Mouse (Mus musculus) hindbrain, postnatal 0 days (tissue): Measurements from ENCODE around the gene Cd59b. TPM values are rescaled to one million over a fixed set of nuclear protein-coding genes. Genes with fewer than 3 reads are reported as not detected.
"Not testable (repeated sequence)": the region's sequence is repeated elsewhere in the genome, so short reads cannot be mapped to it uniquely, and the experiment has no call there.

Experiments used
- ATAC-seq: fragments of 200-750 bp; cut with Nextera tagmentation; 2 replicates; pipeline ENCODE4 v1.8.0; 2017; ENCODE audit warnings: mild to moderate bottlenecking, moderate TSS enrichment, moderate library complexity
- DNase-seq: peaks from one replicate; pipeline ENCODE4 v3.0.0-alpha.2; 2015; ENCODE audit warnings: low spot score
- H3K27ac ChIP-seq: fragments of 300-500 bp; sonication (generic); 2 replicates; pipeline ENCODE4 v1.5.1; 2014; ENCODE audit warnings: mild to moderate bottlenecking
- H3K27me3 ChIP-seq: fragments of 300-500 bp; sonication (generic); 2 replicates; pipeline ENCODE4 v1.6.1; 2014; ENCODE audit warnings: low read length, mixed read lengths; ENCODE audit not compliant: insufficient read depth
- H3K36me3 ChIP-seq: fragments of 300-500 bp; sonication (generic); 2 replicates; pipeline ENCODE4 v1.6.1; 2014; ENCODE audit warnings: low read length, mixed read lengths; ENCODE audit not compliant: insufficient read depth
- H3K4me1 ChIP-seq: fragments of 300-500 bp; sonication (generic); 2 replicates; pipeline ENCODE4 v1.6.1; 2014; ENCODE audit warnings: antibody characterized with exemption, low read length, mixed read lengths; ENCODE audit not compliant: insufficient read depth
- H3K4me2 ChIP-seq: fragments of 300-500 bp; sonication (generic); 2 replicates; pipeline ENCODE4 v1.6.1; 2014; ENCODE audit warnings: low read depth, mild to moderate bottlenecking, low read length, moderate library complexity, mixed read lengths
- H3K4me3 ChIP-seq: fragments of 300-500 bp; sonication (generic); 2 replicates; pipeline ENCODE4 v1.5.1; 2014; ENCODE audit warnings: low read length
- H3K9ac ChIP-seq: fragments of 300-500 bp; sonication (generic); replicated peaks from 2 replicates; pipeline ENCODE4 v1.6.1; 2014; ENCODE audit warnings: mild to moderate bottlenecking, low read length, moderate library complexity, mixed read lengths
- H3K9me3 ChIP-seq: fragments of 300-500 bp; sonication (generic); 2 replicates; pipeline ENCODE4 v1.6.1; 2016; ENCODE audit warnings: low read length, mixed read lengths
- CTCF ChIP-seq: IDR thresholded peaks from 2 replicates; pipeline ENCODE4 v1.5.1; 2016; ENCODE audit warnings: antibody characterized with exemption, control low read depth, low read depth
- WGBS: fragments of 180-500 bp; shearing (Covaris S2); extraction: QIAGEN DNeasy Blood & Tissue Kit; methylation state at CpG from one replicate; pipeline ENCODE4 v1.1.7; 2014; 5-methylcytosine and 5-hydroxymethylcytosine counted together
- polyA plus RNA-seq: library from polyadenylated mRNA; unstranded; fragments of >200 nt; fragmentation: Nextera tagmentation; extraction: Ambion mirVana; gene quantifications from 2 replicates; pipeline ENCODE4 v1.2.1, GENCODE M21; 2015
- total RNA-seq: library from RNA; depleted of rRNA; stranded (reverse); fragments of >200 nt; gene quantifications from 2 replicates; pipeline ENCODE4 v1.2.3, GENCODE M21; 2014

The Cd59b gene
- total and polyA plus RNA-seq, 2 experiments from 2014 or later, result 3.9 TPM; not detected in 1

DNA sequence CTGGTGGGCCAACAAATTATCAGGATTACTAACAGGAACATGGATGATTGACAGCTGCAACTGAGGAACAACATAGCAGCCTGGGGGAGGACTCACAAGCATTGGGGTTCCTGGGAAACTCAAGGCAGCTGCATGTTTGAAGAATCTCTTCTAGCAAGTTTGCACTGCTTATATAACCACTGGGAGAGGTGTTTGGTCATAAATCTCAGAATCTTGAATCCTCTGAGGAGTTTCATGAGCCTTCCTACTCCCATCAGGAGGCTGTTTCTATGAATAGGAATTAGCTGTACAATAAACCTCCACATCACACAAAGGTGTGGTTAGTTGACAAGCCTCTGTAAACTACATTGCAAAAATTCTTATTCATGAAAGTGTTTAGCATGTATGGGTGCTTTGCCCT is 7.0 kb upstream of the Cd59b start:
- no peaks in the 10 kb centered on the region for H3K27me3 ChIP-seq
- no peak overlapping the region for H3K27ac ChIP-seq
- TF ChIP-seq CTCF, result no peak
- no peaks in the 10 kb centered on the region for H3K9me3 ChIP-seq
- H3K9ac ChIP-seq, result no peak overlapping the region
- ATAC-seq, result no peak
- H3K4me3 ChIP-seq, result no peak overlapping the region
- no peak for DNase-seq
- peaks cover 14% of the 10 kb centered on the region for H3K36me3 ChIP-seq
- no peaks in the 10 kb centered on the region for H3K4me1 ChIP-seq
- H3K4me2 ChIP-seq, result no peak overlapping the region

DNA sequence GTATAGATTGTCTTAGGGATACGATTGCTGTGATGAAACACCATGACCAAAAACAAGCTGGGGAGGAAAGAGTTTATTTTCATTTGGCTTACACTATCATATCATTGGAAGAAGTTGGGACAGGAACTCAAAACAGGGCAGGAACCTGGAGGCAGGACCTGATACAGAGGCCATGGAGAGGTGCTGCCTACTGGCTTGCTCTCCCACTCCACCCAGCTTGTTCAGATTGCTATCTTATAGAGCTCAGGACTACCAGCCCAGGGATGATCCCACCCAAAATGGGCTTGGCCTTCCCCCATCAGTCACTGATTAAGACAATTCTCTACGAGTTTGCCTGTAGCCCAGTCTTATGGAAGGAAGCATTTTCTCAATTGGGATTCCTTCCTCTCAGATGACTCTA is 5.5 kb upstream of the Cd59b start:
- peaks cover 14% of the 10 kb centered on the region for H3K36me3 ChIP-seq
- WGBS, result 92% methylated on average over 2 of the region's 2 CpGs
- DNase-seq, result no peak
- no peak overlapping the region for H3K27ac ChIP-seq
- ATAC-seq, result no peak
- no peaks in the 10 kb centered on the region for H3K27me3 ChIP-seq
- no peak overlapping the region for H3K4me3 ChIP-seq
- no peaks in the 10 kb centered on the region for H3K9me3 ChIP-seq
- no peak overlapping the region for H3K4me2 ChIP-seq
- no peak overlapping the region for H3K9ac ChIP-seq
- no peak for TF ChIP-seq CTCF
- no peaks in the 10 kb centered on the region for H3K4me1 ChIP-seq

DNA sequence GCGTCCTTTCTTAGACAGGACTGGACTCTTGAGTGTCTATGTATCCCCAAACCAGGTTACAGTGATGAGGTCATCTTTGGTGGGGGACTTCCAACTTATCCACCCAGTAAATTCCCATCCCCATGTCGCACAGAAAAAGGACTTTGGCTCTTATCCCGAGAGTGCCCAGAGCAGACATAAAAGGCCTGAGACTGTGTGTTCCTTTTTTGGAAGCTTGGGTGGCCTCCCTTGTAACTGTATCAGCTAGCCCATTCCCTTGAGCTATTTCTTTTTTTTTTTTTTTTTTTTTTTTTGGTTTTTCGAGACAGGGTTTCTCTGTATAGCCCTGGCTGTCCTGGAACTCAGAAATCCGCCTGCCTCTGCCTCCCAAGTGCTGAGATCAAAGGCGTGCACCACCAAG is 4.1 kb upstream of the Cd59b start, which contains the start of gene Gm10912:
TSS of gene Gm10912 (plus strand) at position 301 of the 400 bp plus-strand sequence.
- H3K27me3 ChIP-seq, H3K9ac ChIP-seq, H3K36me3 ChIP-seq, ATAC-seq, H3K27ac ChIP-seq, DNase-seq, H3K4me3 ChIP-seq, H3K4me2 ChIP-seq, H3K9me3 ChIP-seq, H3K4me1 ChIP-seq: not testable (repeated sequence)
- WGBS, result 92% methylated on average over 5 of the region's 6 CpGs

DNA sequence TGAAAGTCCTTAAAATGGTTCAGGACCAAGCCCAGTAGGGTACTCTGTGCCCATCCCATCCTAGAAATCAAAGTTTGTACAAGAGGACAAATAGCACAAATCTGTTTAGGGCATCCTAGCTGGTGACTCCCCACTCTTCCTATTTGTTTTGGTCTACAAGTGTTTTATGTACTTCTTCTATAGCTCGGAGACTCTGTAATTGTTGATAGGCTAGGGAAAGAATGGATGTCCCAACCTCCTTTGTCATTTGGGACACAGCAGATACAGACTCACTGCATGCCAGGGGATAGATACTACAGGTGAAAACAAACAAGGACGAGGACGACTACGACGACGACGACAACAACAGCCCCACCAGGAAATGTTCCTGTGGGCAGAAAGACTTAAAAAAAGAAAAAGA is 1.2 kb upstream of the Cd59b start, which contains the start of gene Gm10799:
TSS of gene Gm10799 (minus strand) at position 101 of the 400 bp plus-strand sequence.
- DNase-seq, H3K27ac ChIP-seq, H3K9ac ChIP-seq, H3K4me3 ChIP-seq, H3K27me3 ChIP-seq, ATAC-seq, H3K36me3 ChIP-seq, H3K4me1 ChIP-seq, H3K9me3 ChIP-seq, H3K4me2 ChIP-seq: not testable (repeated sequence)
- 74% methylated on average over 7 of the region's 7 CpGs for WGBS

DNA sequence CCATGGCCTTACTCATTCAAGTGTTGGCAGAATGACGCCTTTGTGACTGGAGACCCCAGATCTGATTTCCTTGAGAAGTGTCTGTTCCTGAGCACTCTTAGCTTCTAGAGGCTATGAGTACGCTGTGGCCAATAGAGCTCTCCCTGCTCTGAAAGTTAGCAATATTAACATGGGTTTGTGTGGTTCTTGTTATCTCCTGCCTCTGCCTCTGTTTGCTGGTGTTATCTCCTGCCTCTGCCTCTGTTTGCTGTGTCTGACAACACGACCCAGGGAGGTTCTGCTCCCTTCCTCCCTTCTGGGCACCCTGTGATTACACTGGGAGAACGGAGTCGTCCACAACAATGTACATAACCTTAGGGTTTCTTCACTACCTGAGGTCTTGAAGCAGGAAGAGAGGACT is 8.6 kb downstream of the Cd59b start:
- 77% methylated on average over 4 of the region's 5 CpGs for WGBS

DNA sequence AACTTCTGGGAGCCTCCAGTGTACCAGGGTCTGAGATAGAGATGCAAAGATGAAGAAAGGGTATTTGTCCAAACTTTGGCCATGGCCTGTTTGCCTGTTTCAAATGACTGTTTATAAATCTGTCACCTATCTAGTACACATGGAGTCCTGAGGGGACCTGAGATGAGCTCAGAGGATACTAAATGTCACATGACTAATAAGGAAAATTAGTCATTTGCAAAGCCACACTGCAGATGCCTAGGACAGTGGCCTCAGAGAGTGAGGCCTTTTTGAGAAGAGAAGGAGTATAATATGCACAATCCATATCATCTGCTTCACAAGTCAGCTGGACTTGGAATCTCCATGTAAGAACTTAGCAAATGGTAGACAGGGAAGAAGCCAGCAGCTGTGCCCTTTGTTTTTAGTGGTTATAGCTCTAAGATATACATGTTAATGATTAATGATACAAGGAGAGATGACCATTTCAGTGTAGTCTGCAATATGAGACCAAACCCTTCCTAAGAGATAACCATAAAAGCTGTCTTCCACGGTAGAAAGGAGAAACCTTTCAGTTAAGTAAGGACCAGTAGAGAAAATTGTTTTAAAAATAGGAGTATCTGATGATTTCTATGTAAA is 11.9 kb downstream of the Cd59b start:
- WGBS, result no CpG with 5 or more reads among the region's 1 CpGs
- not testable (repeated sequence) for H3K4me3 ChIP-seq, H3K9ac ChIP-seq, H3K27ac ChIP-seq, H3K4me1 ChIP-seq, H3K9me3 ChIP-seq, H3K36me3 ChIP-seq, DNase-seq, ATAC-seq, H3K27me3 ChIP-seq, H3K4me2 ChIP-seq

More for the DNA sequence above, 8.6 kb downstream of the Cd59b start:
- not testable (repeated sequence) for H3K4me1 ChIP-seq, H3K4me2 ChIP-seq, ATAC-seq, H3K9ac ChIP-seq, H3K4me3 ChIP-seq, H3K27ac ChIP-seq, H3K27me3 ChIP-seq, H3K36me3 ChIP-seq, DNase-seq, H3K9me3 ChIP-seq

DNA sequence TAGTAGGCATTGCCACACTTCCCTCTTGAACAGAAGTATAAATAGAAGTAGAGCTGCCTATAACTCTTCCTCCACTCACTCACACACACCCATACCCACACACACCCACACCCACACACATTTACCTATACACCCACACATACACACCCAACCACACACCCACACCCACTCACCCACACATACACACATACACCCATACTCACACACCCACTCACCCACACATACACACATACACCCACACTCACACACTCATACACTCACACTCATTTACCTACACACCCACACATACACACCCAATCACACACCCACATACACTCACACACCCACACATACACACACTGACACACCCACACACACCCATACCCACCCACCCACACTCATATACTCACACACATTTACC is 12.8 kb downstream of the Cd59b start:
- ATAC-seq (no peak), DNase-seq (no peak)
- Histone ChIP-seq H3K27ac (no peak overlapping the region), H3K9me3 (no peaks in the 10 kb centered on the region), H3K4me2 (no peak overlapping the region), H3K4me1 (no peaks in the 10 kb centered on the region), H3K36me3 (no peaks in the 10 kb centered on the region), H3K9ac (no peak overlapping the region), H3K4me3 (no peak overlapping the region), H3K27me3 (no peaks in the 10 kb centered on the region)
- TF ChIP-seq CTCF, result no peak

DNA sequence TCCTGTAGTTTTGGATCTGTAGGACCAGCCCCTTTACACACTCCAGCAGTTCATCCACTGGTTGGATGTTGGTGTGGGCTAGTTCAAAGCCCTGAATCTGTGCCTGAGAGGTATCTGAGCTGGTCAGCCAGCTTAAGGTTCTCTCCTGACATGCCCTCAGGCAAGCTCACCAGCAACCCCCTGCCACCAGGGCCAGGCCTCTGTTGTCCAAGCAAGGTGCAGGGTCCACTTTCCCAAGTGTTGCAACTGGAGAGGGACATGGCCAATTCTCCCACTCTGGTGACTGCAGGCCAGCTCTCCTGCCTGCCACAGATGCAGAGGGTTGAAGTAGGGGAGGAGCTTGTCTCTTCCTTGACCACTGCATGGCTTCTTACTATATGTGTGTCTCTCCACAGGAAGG is 14.4 kb downstream of the Cd59b start:
- H3K4me3 ChIP-seq, H3K27me3 ChIP-seq, ATAC-seq, H3K9me3 ChIP-seq, H3K36me3 ChIP-seq, H3K9ac ChIP-seq, DNase-seq, H3K4me2 ChIP-seq, H3K27ac ChIP-seq, H3K4me1 ChIP-seq: not testable (repeated sequence)

DNA sequence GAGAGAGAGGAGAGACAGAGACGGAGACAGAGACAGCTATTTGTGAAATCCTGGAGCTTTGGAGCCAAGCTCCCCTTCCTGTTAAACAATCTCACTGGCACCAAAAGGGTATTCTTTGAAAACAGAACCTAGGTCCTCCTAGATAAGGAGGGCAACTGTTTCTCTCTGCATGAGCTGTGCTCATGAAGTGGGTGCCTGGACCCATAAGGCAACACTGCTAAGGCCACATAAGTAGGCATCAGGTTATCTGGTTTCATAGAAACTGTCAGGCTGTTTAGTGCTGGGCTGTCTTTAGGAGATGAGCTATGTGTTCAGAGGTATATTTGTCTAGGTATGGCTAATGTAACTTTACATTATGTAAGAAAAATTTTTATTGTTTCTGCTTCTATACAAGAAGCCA is 17.9 kb downstream of the Cd59b start:
- not testable (repeated sequence) for H3K27ac ChIP-seq, H3K4me2 ChIP-seq, H3K9me3 ChIP-seq, H3K36me3 ChIP-seq, ATAC-seq, H3K4me3 ChIP-seq, H3K9ac ChIP-seq, H3K4me1 ChIP-seq, DNase-seq, H3K27me3 ChIP-seq
- 94% methylated on average over 1 of the region's 1 CpGs for WGBS
